Mouse (Mus musculus): Measurements from ENCODE around the gene Atp8b2. TPM values are rescaled to one million over a fixed set of nuclear protein-coding genes. Genes with fewer than 3 reads are reported as not detected.
A peak's percentile ranks its signal among the peaks of the same experiment; 100 is the strongest.

Atp8b2 gene
- polyA plus RNA-seq, 1 experiment from 2014 or later = 12.3 TPM

GRCm38 (mm10) chr3:89962751-89963220 is 522 bp downstream of the Atp8b2 start:
- peak overlapping the region; percentile 97 for H3K9ac ChIP-seq (ENCODE audit: low read length)
- peak overlapping the region; percentile 99 for H3K4me2 ChIP-seq (ENCODE audit: low read depth, low read length)
- no peaks in the 10 kb centered on the region for H3K9me3 ChIP-seq (replicated peaks; ENCODE audit: control insufficient read depth, low read length)
- H3K4me3 ChIP-seq (replicated peaks; ENCODE audit: low read length) = peak overlapping the region; percentile 92
- ATAC-seq (ENCODE audit: insufficient read depth, low FRiP score) = no peak
- peak overlapping the region; percentile 97 for H3K27ac ChIP-seq (ENCODE audit: low read length)
- WGBS = under 1% methylated on average over 30 of the region's 30 CpGs
- 0 out of 2 replicates have a peak, but pooled peaks cover under 1% of the 10 kb centered on the region for H3K36me3 ChIP-seq (ENCODE audit: control insufficient read depth, insufficient read depth, low read length)
- peaks cover 29% of the 10 kb centered on the region for H3K4me1 ChIP-seq (ENCODE audit: control insufficient read depth, insufficient read depth, low read length)
- H3K27me3 ChIP-seq (ENCODE audit: control insufficient read depth, insufficient read depth, low read length) = no peaks in the 10 kb centered on the region

- WGBS = 3% methylated on average over 14 of the region's 14 CpGs
- H3K36me3 ChIP-seq (ENCODE audit: control insufficient read depth, insufficient read depth, low read length) = 0 out of 2 replicates have a peak, but pooled peaks cover 3% of the 10 kb centered on the region
- no peaks in the 10 kb centered on the region for H3K27me3 ChIP-seq (ENCODE audit: control insufficient read depth, insufficient read depth, low read length)
- ATAC-seq (ENCODE audit: insufficient read depth, low FRiP score) = no peak
- H3K4me2 ChIP-seq (ENCODE audit: low read depth, low read length) = peak overlapping the region; percentile 99
- H3K4me1 ChIP-seq (ENCODE audit: control insufficient read depth, insufficient read depth, low read length) = peaks cover 29% of the 10 kb centered on the region
- peak overlapping the region; percentile 97 for H3K9ac ChIP-seq (ENCODE audit: low read length)
- peak overlapping the region; percentile 97 for H3K27ac ChIP-seq (ENCODE audit: low read length)
- peak overlapping the region; percentile 92 for H3K4me3 ChIP-seq (replicated peaks; ENCODE audit: low read length)
- no peaks in the 10 kb centered on the region for H3K9me3 ChIP-seq (replicated peaks; ENCODE audit: control insufficient read depth, low read length)
Observed at GRCm38 (mm10) chr3:89962059-89962750, 1.1 kb downstream of the Atp8b2 start.

GRCm38 (mm10) chr3:89961436-89961835 is 1.9 kb downstream of the Atp8b2 start:
- H3K4me3 ChIP-seq (replicated peaks; ENCODE audit: low read length) = peak overlapping the region; percentile 92
- ATAC-seq (ENCODE audit: insufficient read depth, low FRiP score) = no peak
- WGBS = 46% methylated on average over 4 of the region's 4 CpGs
- H3K9me3 ChIP-seq (replicated peaks; ENCODE audit: control insufficient read depth, low read length) = no peaks in the 10 kb centered on the region
- peaks cover 29% of the 10 kb centered on the region for H3K4me1 ChIP-seq (ENCODE audit: control insufficient read depth, insufficient read depth, low read length)
- peaks cover 6% of the 10 kb centered on the region for H3K36me3 ChIP-seq (ENCODE audit: control insufficient read depth, insufficient read depth, low read length)
- peak overlapping the region; percentile 99 for H3K4me2 ChIP-seq (ENCODE audit: low read depth, low read length)
- peak overlapping the region; percentile 97 for H3K9ac ChIP-seq (ENCODE audit: low read length)
- no peaks in the 10 kb centered on the region for H3K27me3 ChIP-seq (ENCODE audit: control insufficient read depth, insufficient read depth, low read length)
- peak overlapping the region; percentile 97 for H3K27ac ChIP-seq (ENCODE audit: low read length)

GRCm38 (mm10) chr3:89960469-89960868 is 2.8 kb downstream of the Atp8b2 start:
- Histone ChIP-seq H3K4me1 (ENCODE audit: control insufficient read depth, insufficient read depth, low read length) (peaks cover 29% of the 10 kb centered on the region), H3K4me3 (replicated peaks; ENCODE audit: low read length) (peak overlapping the region; percentile 92), H3K4me2 (ENCODE audit: low read depth, low read length) (peak overlapping the region; percentile 99), H3K27ac (ENCODE audit: low read length) (no peak overlapping the region; the same call in 1 of the 2 replicates), H3K36me3 (ENCODE audit: control insufficient read depth, insufficient read depth, low read length) (peaks cover 14% of the 10 kb centered on the region), H3K9me3 (replicated peaks; ENCODE audit: control insufficient read depth, low read length) (no peaks in the 10 kb centered on the region), H3K9ac (ENCODE audit: low read length) (peak overlapping the region; percentile 86), H3K27me3 (ENCODE audit: control insufficient read depth, insufficient read depth, low read length) (no peaks in the 10 kb centered on the region)
- peak; percentile 90 for ATAC-seq (ENCODE audit: insufficient read depth, low FRiP score)
- under 1% methylated on average over 30 of the region's 30 CpGs for WGBS

- no peak for ATAC-seq (ENCODE audit: insufficient read depth, low FRiP score)
- Histone ChIP-seq H3K27me3 (ENCODE audit: control insufficient read depth, insufficient read depth, low read length) (no peaks in the 10 kb centered on the region), H3K9ac (ENCODE audit: low read length) (no peak overlapping the region), H3K4me1 (ENCODE audit: control insufficient read depth, insufficient read depth, low read length) (peaks cover 25% of the 10 kb centered on the region), H3K4me3 (replicated peaks; ENCODE audit: low read length) (no peak overlapping the region), H3K9me3 (replicated peaks; ENCODE audit: control insufficient read depth, low read length) (no peaks in the 10 kb centered on the region), H3K36me3 (ENCODE audit: control insufficient read depth, insufficient read depth, low read length) (peaks cover 14% of the 10 kb centered on the region), H3K4me2 (ENCODE audit: low read depth, low read length) (no peak overlapping the region), H3K27ac (ENCODE audit: low read length) (no peak overlapping the region)
- 82% methylated on average over 4 of the region's 4 CpGs for WGBS
Observed at GRCm38 (mm10) chr3:89959435-89959834, 3.9 kb downstream of the Atp8b2 start.

- no peak overlapping the region for H3K4me2 ChIP-seq (ENCODE audit: low read depth, low read length)
- 94% methylated on average over 9 of the region's 9 CpGs for WGBS
Observed at GRCm38 (mm10) chr3:89957880-89958279, 5.4 kb downstream of the Atp8b2 start.

GRCm38 (mm10) chr3:89956177-89956971 is 6.9 kb downstream of the Atp8b2 start:
- ATAC-seq (ENCODE audit: insufficient read depth, low FRiP score) = no peak
- peaks cover 16% of the 10 kb centered on the region for H3K4me1 ChIP-seq (ENCODE audit: control insufficient read depth, insufficient read depth, low read length)
- no peak overlapping the region for H3K27ac ChIP-seq (ENCODE audit: low read length)
- no peak overlapping the region for H3K4me2 ChIP-seq (ENCODE audit: low read depth, low read length)
- no peaks in the 10 kb centered on the region for H3K9me3 ChIP-seq (replicated peaks; ENCODE audit: control insufficient read depth, low read length)
- WGBS = 89% methylated on average over 7 of the region's 7 CpGs
- no peak overlapping the region for H3K9ac ChIP-seq (ENCODE audit: low read length)
- peaks cover 14% of the 10 kb centered on the region for H3K36me3 ChIP-seq (ENCODE audit: control insufficient read depth, insufficient read depth, low read length)
- H3K4me3 ChIP-seq (replicated peaks; ENCODE audit: low read length) = no peak overlapping the region
- H3K27me3 ChIP-seq (ENCODE audit: control insufficient read depth, insufficient read depth, low read length) = no peaks in the 10 kb centered on the region

More at GRCm38 (mm10) chr3:89957880-89958279, 5.4 kb downstream of the Atp8b2 start:
- Histone ChIP-seq H3K36me3 (ENCODE audit: control insufficient read depth, insufficient read depth, low read length) (peaks cover 14% of the 10 kb centered on the region), H3K27ac (ENCODE audit: low read length) (no peak overlapping the region), H3K4me3 (replicated peaks; ENCODE audit: low read length) (no peak overlapping the region), H3K9me3 (replicated peaks; ENCODE audit: control insufficient read depth, low read length) (no peaks in the 10 kb centered on the region), H3K4me1 (ENCODE audit: control insufficient read depth, insufficient read depth, low read length) (peaks cover 24% of the 10 kb centered on the region), H3K9ac (ENCODE audit: low read length) (no peak overlapping the region), H3K27me3 (ENCODE audit: control insufficient read depth, insufficient read depth, low read length) (no peaks in the 10 kb centered on the region)
- ATAC-seq (ENCODE audit: insufficient read depth, low FRiP score) = no peak

- Histone ChIP-seq H3K9me3 (replicated peaks; ENCODE audit: control insufficient read depth, low read length) (no peaks in the 10 kb centered on the region), H3K27ac (ENCODE audit: low read length) (no peak overlapping the region), H3K27me3 (ENCODE audit: control insufficient read depth, insufficient read depth, low read length) (no peaks in the 10 kb centered on the region), H3K9ac (ENCODE audit: low read length) (no peak overlapping the region), H3K36me3 (ENCODE audit: control insufficient read depth, insufficient read depth, low read length) (peaks cover 30% of the 10 kb centered on the region), H3K4me3 (replicated peaks; ENCODE audit: low read length) (no peak overlapping the region), H3K4me2 (ENCODE audit: low read depth, low read length) (no peak overlapping the region), H3K4me1 (ENCODE audit: control insufficient read depth, insufficient read depth, low read length) (no peaks in the 10 kb centered on the region)
- under 1% methylated on average over 4 of the region's 4 CpGs for WGBS
- ATAC-seq (ENCODE audit: insufficient read depth, low FRiP score) = peak; percentile 73; the same call in 1 of the 2 replicates
Observed at GRCm38 (mm10) chr3:89953420-89953819, 9.9 kb downstream of the Atp8b2 start.

- Histone ChIP-seq H3K27me3 (ENCODE audit: control insufficient read depth, insufficient read depth, low read length) (no peaks in the 10 kb centered on the region), H3K9ac (ENCODE audit: low read length) (no peak overlapping the region), H3K36me3 (ENCODE audit: control insufficient read depth, insufficient read depth, low read length) (peaks cover 31% of the 10 kb centered on the region), H3K27ac (ENCODE audit: low read length) (no peak overlapping the region), H3K4me2 (ENCODE audit: low read depth, low read length) (no peak overlapping the region), H3K4me3 (replicated peaks; ENCODE audit: low read length) (no peak overlapping the region), H3K9me3 (replicated peaks; ENCODE audit: control insufficient read depth, low read length) (no peaks in the 10 kb centered on the region), H3K4me1 (ENCODE audit: control insufficient read depth, insufficient read depth, low read length) (no peaks in the 10 kb centered on the region)
- WGBS = 83% methylated on average over 6 of the region's 6 CpGs
- ATAC-seq (ENCODE audit: insufficient read depth, low FRiP score) = no peak
Observed at GRCm38 (mm10) chr3:89948655-89949054, 14.7 kb downstream of the Atp8b2 start.
